Mouse (Mus musculus): ENCODE measurements around the gene Ciz1. TPM values are rescaled to one million over a fixed set of nuclear protein-coding genes. Genes with fewer than 3 reads are reported as not detected.

Ciz1 gene
- polyA plus RNA-seq, 1 experiment from 2014 or later, result 69.4 TPM

- H3K27ac ChIP-seq, result no peak overlapping the region
- H3K27me3 ChIP-seq (ENCODE audit: insufficient read depth, poor library complexity, severe bottlenecking), result peaks cover 10% of the 10 kb centered on the region; the same call in 1 of the 2 replicates
- WGBS, result 58% methylated on average over 4 of the region's 4 CpGs
- no peak for DNase-seq (ENCODE audit: low spot score)
- H3K36me3 ChIP-seq, result no peaks in the 10 kb centered on the region; the same call in 1 of the 2 replicates
- H3K4me1 ChIP-seq (replicated peaks), result peaks cover 53% of the 10 kb centered on the region
- no peaks in the 10 kb centered on the region for H3K9me3 ChIP-seq
- no peak overlapping the region for H3K4me3 ChIP-seq
These were observed 27.8 kb upstream of the Ciz1 start for GRCm38 (mm10) chr2:32324322-32324721.

DNA sequence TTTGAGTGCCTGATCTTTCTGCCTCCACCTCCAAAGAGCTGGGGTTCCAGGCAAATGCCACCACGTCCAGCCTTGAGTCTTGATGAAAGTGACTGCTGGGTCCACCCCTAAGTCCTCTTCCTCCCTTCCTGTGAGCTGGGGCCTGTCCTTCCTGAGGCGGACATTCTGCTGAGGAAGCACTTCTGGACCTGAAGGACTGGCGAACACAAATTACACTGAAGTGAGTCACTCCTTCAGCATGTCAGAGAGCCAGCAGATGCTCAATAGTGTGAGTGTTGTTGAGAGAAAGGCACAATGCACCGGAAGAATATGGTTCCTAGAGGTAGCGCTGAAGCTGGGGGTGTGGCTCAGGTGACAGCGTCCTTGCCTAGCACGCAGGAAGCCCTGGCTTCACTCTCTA is 26.8 kb upstream of the Ciz1 start:
- WGBS, result 74% methylated on average over 7 of the region's 7 CpGs
- H3K27ac ChIP-seq, result no peak overlapping the region

GRCm38 (mm10) chr2:32327200-32327599 is 24.9 kb upstream of the Ciz1 start:
- Histone ChIP-seq H3K9me3 (no peaks in the 10 kb centered on the region), H3K4me3 (no peak overlapping the region), H3K36me3 (no peaks in the 10 kb centered on the region; the same call in 1 of the 2 replicates), H3K27ac (no peak overlapping the region), H3K4me1 (replicated peaks) (peaks cover 38% of the 10 kb centered on the region), H3K27me3 (ENCODE audit: insufficient read depth, poor library complexity, severe bottlenecking) (no peaks in the 10 kb centered on the region)
- WGBS, result 88% methylated on average over 4 of the region's 4 CpGs
- no peak for DNase-seq (ENCODE audit: low spot score)

More for the DNA sequence above, 26.8 kb upstream of the Ciz1 start:
- DNase-seq (ENCODE audit: low spot score), result no peak
- Histone ChIP-seq H3K4me3 (no peak overlapping the region), H3K27me3 (ENCODE audit: insufficient read depth, poor library complexity, severe bottlenecking) (peaks cover 4% of the 10 kb centered on the region; the same call in 1 of the 2 replicates), H3K9me3 (no peaks in the 10 kb centered on the region), H3K4me1 (replicated peaks) (peaks cover 49% of the 10 kb centered on the region), H3K36me3 (no peaks in the 10 kb centered on the region; the same call in 1 of the 2 replicates)

GRCm38 (mm10) chr2:32328911-32329460 is 23.1 kb upstream of the Ciz1 start:
- peak overlapping the region; percentile 74 for H3K27ac ChIP-seq
- H3K4me1 ChIP-seq (replicated peaks), result peaks cover 36% of the 10 kb centered on the region
- no peaks in the 10 kb centered on the region for H3K9me3 ChIP-seq
- peaks cover under 1% of the 10 kb centered on the region; the same call in 1 of the 2 replicates for H3K36me3 ChIP-seq
- peak; percentile 48 for DNase-seq (ENCODE audit: low spot score)
- 24% methylated on average over 13 of the region's 13 CpGs for WGBS
- H3K27me3 ChIP-seq (ENCODE audit: insufficient read depth, poor library complexity, severe bottlenecking), result peaks cover 7% of the 10 kb centered on the region
- no peak overlapping the region for H3K4me3 ChIP-seq

- Histone ChIP-seq H3K27ac (peak overlapping the region; percentile 74), H3K4me1 (replicated peaks) (peaks cover 36% of the 10 kb centered on the region), H3K36me3 (peaks cover 4% of the 10 kb centered on the region; the same call in 1 of the 2 replicates), H3K27me3 (ENCODE audit: insufficient read depth, poor library complexity, severe bottlenecking) (peaks cover 12% of the 10 kb centered on the region), H3K9me3 (no peaks in the 10 kb centered on the region), H3K4me3 (no peak overlapping the region)
- no peak for DNase-seq (ENCODE audit: low spot score)
- 48% methylated on average over 6 of the region's 6 CpGs for WGBS
These were observed 22.6 kb upstream of the Ciz1 start for GRCm38 (mm10) chr2:32329531-32329930.

DNA sequence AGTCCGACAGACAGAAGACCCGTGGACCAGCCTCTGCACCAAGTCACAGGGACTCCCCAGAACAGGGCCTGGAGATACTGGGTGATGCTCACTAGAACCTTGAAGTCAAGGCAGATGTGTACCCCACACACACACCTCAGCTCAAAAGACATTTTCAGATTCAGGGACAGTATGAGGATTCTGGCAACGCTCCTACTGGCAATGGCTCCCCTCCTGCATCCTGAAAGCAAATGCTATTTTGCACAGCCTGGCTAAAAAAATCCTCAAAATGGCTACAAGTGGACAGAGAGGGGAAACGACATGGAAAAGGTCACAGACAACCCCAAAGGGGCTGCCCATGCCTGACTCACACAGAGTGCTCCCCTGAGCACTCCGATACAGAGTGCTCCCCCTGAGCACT is 20.0 kb upstream of the Ciz1 start:
- Histone ChIP-seq H3K36me3 (peaks cover 20% of the 10 kb centered on the region; the same call in 1 of the 2 replicates), H3K4me1 (replicated peaks) (peaks cover 37% of the 10 kb centered on the region), H3K27me3 (ENCODE audit: insufficient read depth, poor library complexity, severe bottlenecking) (peaks cover 38% of the 10 kb centered on the region), H3K9me3 (no peaks in the 10 kb centered on the region), H3K4me3 (no peak overlapping the region), H3K27ac (no peak overlapping the region)
- WGBS, result 89% methylated on average over 5 of the region's 5 CpGs
- no peak for DNase-seq (ENCODE audit: low spot score)

GRCm38 (mm10) chr2:32335888-32336287 is 16.2 kb upstream of the Ciz1 start:
- peaks cover 29% of the 10 kb centered on the region; the same call in 1 of the 2 replicates for H3K36me3 ChIP-seq
- WGBS, result 52% methylated on average over 15 of the region's 15 CpGs
- no peaks in the 10 kb centered on the region for H3K9me3 ChIP-seq
- no peak for DNase-seq (ENCODE audit: low spot score)
- no peak overlapping the region for H3K4me3 ChIP-seq
- peaks cover 19% of the 10 kb centered on the region for H3K4me1 ChIP-seq (replicated peaks)
- H3K27ac ChIP-seq, result no peak overlapping the region
- peaks cover 59% of the 10 kb centered on the region for H3K27me3 ChIP-seq (ENCODE audit: insufficient read depth, poor library complexity, severe bottlenecking)

DNA sequence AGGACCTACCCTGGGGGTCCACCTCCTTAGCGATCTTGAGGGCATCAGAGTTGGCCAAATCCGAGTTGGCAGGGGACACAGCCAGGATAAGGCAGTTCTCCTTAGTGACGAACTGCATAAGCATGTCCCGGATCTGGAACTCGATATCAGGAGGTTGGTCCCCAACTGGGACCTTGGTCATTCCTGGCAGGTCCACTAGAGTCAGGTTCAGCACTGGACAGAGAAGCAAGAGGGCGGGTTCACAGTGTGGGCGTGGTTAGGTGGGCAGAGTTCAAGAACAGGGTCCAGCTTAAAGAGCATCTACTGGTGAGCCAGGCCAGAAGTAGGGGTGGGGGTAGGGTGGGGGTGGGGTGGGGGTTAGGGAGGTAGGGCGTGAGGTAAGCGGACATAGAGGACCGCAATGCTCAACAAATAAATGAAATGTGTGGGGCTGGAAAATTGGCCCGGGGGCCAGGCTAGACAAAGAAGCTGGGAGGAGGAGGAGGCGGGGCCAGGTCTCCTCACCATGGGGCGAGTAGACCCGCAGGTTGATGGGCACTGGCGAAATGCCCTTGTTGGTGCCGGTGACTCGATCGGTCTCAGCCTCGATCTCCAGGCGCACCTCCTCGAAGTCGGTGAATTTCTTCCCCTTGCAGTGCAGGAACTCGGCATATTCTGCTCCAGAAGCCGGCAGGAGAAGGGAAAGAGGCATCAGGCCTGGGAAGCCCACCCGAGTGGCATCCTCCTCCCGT is 12.1 kb upstream of the Ciz1 start:
- H3K36me3 ChIP-seq, result peaks cover 21% of the 10 kb centered on the region; the same call in 1 of the 2 replicates
- no peaks in the 10 kb centered on the region for H3K9me3 ChIP-seq
- no peak for DNase-seq (ENCODE audit: low spot score)
- peaks cover 47% of the 10 kb centered on the region for H3K27me3 ChIP-seq (ENCODE audit: insufficient read depth, poor library complexity, severe bottlenecking)
- 38% methylated on average over 26 of the region's 26 CpGs for WGBS
- H3K4me3 ChIP-seq, result no peak overlapping the region
- no peak overlapping the region for H3K27ac ChIP-seq
- H3K4me1 ChIP-seq (replicated peaks), result peaks cover 24% of the 10 kb centered on the region

GRCm38 (mm10) chr2:32340836-32341633 is 11.1 kb upstream of the Ciz1 start:
- H3K4me3 ChIP-seq, result no peak overlapping the region
- H3K36me3 ChIP-seq, result peaks cover 11% of the 10 kb centered on the region; the same call in 1 of the 2 replicates
- H3K27ac ChIP-seq, result no peak overlapping the region
- no peak for DNase-seq (ENCODE audit: low spot score)
- H3K27me3 ChIP-seq (ENCODE audit: insufficient read depth, poor library complexity, severe bottlenecking), result peaks cover 38% of the 10 kb centered on the region
- H3K4me1 ChIP-seq (replicated peaks), result peaks cover 20% of the 10 kb centered on the region
- 84% methylated on average over 13 of the region's 13 CpGs for WGBS
- no peaks in the 10 kb centered on the region for H3K9me3 ChIP-seq

GRCm38 (mm10) chr2:32341634-32341939 is 10.5 kb upstream of the Ciz1 start:
- Histone ChIP-seq H3K9me3 (no peaks in the 10 kb centered on the region), H3K27ac (no peak overlapping the region), H3K4me3 (no peak overlapping the region), H3K4me1 (replicated peaks) (peaks cover 16% of the 10 kb centered on the region), H3K36me3 (peaks cover 9% of the 10 kb centered on the region; the same call in 1 of the 2 replicates), H3K27me3 (ENCODE audit: insufficient read depth, poor library complexity, severe bottlenecking) (peaks cover 32% of the 10 kb centered on the region)
- DNase-seq (ENCODE audit: low spot score), result no peak
- WGBS, result 84% methylated on average over 4 of the region's 4 CpGs

GRCm38 (mm10) chr2:32342039-32342438 is 10.1 kb upstream of the Ciz1 start:
- H3K27ac ChIP-seq, result no peak overlapping the region
- H3K9me3 ChIP-seq, result no peaks in the 10 kb centered on the region
- peaks cover 28% of the 10 kb centered on the region for H3K27me3 ChIP-seq (ENCODE audit: insufficient read depth, poor library complexity, severe bottlenecking)
- DNase-seq (ENCODE audit: low spot score), result no peak
- peaks cover 9% of the 10 kb centered on the region; the same call in 1 of the 2 replicates for H3K36me3 ChIP-seq
- 87% methylated on average over 4 of the region's 4 CpGs for WGBS
- H3K4me1 ChIP-seq (replicated peaks), result peaks cover 16% of the 10 kb centered on the region
- H3K4me3 ChIP-seq, result no peak overlapping the region

GRCm38 (mm10) chr2:32342539-32343350 is 9.4 kb upstream of the Ciz1 start:
- Histone ChIP-seq H3K27me3 (ENCODE audit: insufficient read depth, poor library complexity, severe bottlenecking) (peaks cover 22% of the 10 kb centered on the region), H3K9me3 (no peaks in the 10 kb centered on the region), H3K27ac (peak overlapping the region; percentile 59; the same call in 1 of the 2 replicates), H3K4me3 (no peak overlapping the region), H3K36me3 (peaks cover 6% of the 10 kb centered on the region; the same call in 1 of the 2 replicates), H3K4me1 (replicated peaks) (peaks cover 16% of the 10 kb centered on the region)
- 69% methylated on average over 6 of the region's 6 CpGs for WGBS
- no peak for DNase-seq (ENCODE audit: low spot score)

All from hindbrain, embryonic 10.5 days (tissue).